Mouse (Mus musculus): Measurements from ENCODE around the gene Zranb3.

Zranb3 gene

GRCm38 (mm10) chr1:127945696-127946575, 156.9 kb downstream of the Zranb3 start:
- DNase-seq (ENCODE audit: low read depth) = no peak

DNA sequence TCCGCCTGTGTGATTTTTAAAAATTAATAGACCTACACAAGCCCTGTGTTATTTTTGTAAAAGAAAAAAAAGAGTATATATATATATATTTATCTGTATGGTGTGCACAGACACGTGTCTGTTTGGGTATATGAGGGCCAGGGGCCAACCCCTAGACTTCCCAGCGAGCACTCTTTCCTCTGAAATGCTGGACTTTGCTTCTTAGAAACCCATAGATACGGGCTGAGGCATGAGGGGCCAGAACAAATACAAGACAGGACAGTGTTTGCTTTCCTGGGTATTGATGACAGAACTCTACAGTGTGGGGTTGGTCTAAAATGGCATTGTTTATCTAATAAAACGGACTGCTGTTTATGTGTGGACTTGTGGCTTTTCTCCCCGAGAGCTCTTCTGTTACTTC, 159.3 kb downstream of the Zranb3 start:
- no peak for DNase-seq (ENCODE audit: low read depth)

GRCm38 (mm10) chr1:127942231-127942630, 160.6 kb downstream of the Zranb3 start:
- no peak for DNase-seq (ENCODE audit: low read depth)

DNA sequence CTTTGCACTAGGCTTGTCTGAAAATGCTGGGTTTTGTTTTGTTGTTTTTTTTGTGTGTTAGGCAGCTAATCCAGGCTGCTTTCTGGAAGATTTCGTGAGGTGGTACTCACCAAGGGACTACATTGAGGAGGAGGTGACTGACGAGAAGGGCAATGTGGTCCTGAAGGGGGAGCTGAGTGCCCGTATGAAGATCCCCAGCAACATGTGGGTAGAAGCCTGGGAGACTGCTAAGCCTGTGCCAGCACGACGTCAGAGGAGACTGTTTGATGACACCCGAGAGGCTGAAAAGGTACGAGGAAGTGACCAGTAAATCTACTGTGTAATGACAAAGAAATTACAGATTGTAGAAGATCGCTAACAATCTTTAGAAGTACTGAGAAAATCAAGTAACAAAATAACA, 165.6 kb downstream of the Zranb3 start:
- no peak for DNase-seq (ENCODE audit: low read depth)

GRCm38 (mm10) chr1:127934322-127934721, 168.5 kb downstream of the Zranb3 start:
- DNase-seq (ENCODE audit: low read depth) = no peak

- no peak for DNase-seq (ENCODE audit: low read depth)
These were observed 169.4 kb downstream of the Zranb3 start for GRCm38 (mm10) chr1:127933405-127933804.

DNA sequence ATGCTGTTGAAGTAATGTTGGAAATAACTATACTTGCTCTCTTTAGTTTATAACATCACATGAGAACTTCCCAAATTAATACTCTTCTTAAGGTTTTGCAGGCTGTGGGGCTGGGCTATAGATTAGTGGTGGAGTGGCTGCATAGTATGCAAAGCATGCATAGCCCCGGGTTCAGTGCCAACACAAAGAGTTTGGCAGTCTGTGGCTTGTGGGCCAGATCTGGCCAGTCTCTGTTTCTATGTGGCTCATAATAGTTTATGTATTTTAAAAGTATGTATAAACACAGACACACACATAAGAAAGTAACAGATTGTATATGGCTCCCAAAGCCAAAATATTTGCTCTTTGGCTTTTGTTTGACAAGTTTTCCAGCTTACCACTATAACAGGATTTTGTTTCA, 187.0 kb downstream of the Zranb3 start:
- DNase-seq (ENCODE audit: low read depth) = no peak

DNA sequence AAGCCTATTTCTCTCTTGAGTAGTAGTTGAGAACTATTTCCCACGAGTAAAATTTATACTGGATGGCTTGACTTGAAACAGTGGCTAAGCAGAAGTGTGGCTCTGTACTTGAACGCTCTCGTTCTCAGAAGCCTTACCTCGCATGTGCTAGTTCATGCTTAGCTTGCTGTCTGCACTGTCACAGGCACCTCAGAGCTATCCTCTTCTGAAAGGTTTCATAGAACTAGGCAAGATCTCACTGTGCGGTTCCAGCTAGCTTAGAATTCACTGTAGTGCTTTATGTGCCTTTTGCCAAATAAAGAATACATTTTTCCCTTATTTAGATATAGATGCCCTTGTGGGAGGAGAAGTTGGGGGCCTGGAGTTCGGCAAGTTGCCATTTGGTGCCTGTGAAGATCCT, 187.5 kb downstream of the Zranb3 start:
- no peak for DNase-seq (ENCODE audit: low read depth)

DNA sequence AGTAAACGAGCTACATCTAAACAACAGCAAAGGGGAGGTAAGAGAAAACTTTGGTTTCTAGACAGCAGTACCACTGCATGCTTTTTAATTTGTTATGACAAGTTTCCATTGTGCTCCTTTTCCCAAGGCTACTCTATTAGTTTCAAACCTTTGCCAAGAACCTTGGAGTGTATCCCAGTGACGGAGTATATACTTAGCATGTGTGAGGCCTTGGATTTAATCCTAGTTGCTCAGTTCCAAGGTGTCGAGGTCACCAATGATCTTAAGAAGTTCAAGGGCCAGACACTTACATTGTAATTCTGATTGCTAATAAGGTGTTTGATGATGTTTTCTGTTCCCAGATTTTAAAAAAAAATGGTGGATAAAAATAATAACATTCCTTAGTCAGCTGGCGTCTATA, 189.7 kb downstream of the Zranb3 start:
- no peak for DNase-seq (ENCODE audit: low read depth)

- DNase-seq (ENCODE audit: low read depth) = no peak
These were observed 198.0 kb downstream of the Zranb3 start for GRCm38 (mm10) chr1:127904774-127905385.

All from naive thymus-derived CD4-positive, alpha-beta T cell, adult 2 months (primary cell).